Mouse (Mus musculus) spleen, postnatal 10 days (tissue): ENCODE results near the gene Col5a3.

Experiments
- DNase-seq, 2 experiments: peaks; one replicate each; pipeline ENCODE4 v3.0.0; 2021 to 2022; ENCODE audit warnings: low spot score in 2 of 2

Gene Col5a3

DNA sequence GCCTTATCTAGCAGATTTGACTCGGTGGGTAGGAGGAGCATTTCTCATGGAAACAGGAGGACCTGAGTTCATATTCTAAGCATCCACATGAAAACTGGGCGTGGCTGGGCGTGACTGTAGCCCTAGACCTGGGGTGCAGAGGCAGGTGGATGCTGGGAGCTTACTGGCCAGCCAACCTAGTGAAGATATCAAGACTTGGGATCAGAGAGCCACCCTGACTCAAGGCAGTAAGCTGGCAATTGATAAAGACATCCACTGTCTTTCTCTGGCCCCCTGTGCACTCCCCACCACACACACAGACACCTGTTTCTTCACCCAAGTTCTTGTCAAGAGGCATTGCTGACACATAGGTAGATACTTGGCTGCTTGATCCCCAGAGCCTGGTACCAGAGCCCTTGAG, 66.3 kb downstream of the Col5a3 start:
- DNase-seq = no peak

DNA sequence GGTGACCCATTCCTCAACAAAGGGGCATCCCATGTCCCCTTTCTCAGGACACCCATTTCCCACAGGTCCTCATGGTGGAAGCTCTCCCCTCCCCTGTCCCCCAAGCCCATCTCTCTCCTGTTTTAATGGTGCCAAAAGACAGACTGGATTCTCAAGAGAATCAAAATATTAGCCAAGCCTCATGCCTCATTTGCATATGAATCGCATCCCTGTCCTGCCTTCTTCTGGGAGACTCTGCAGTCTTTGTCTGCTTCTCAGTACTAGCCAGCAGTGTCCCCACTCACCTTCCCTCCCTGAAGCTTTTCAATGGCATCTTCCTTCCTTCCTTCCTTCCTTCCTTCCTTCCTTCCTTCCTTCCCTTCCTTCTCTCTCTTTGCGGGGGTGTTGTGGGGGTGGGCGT, 67.2 kb downstream of the Col5a3 start:
- no peak for DNase-seq

DNA sequence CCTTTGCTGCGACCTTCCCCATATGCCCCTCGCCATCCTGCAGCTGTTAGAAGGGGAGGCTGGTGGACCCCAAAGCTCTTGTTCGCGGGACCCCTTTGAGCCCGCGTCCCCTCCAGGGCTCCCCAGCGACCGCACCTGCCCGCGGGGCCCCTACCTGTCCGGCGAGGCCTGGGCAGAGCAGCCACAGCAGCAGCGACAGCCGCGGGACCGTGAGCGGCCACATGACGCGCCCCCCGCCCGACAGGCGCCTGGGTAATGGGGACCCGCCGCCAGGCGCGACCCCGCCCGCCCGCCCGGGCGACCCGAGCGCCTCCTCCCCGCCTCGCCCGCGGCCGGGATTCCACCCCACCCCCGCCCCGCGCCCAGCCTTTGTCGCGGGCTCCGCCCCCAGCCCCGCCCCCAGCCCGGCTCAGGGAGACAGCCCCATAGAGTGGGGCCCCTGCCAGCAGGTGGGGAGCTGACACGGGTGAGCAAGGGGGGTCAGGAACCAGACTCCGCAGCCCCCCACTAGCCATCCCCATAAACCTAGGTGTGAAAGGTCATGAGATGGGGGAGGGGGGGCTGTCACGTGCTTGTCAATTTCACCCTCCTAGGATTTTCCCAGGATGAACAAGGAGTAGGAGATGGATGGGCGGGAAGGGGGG, 68.7 kb downstream of the Col5a3 start, which contains the start of gene Olfm2:
Gene Olfm2, minus strand, starts transcription at position 333 of the 644 bp plus-strand sequence.
- DNase-seq = no peak

DNA sequence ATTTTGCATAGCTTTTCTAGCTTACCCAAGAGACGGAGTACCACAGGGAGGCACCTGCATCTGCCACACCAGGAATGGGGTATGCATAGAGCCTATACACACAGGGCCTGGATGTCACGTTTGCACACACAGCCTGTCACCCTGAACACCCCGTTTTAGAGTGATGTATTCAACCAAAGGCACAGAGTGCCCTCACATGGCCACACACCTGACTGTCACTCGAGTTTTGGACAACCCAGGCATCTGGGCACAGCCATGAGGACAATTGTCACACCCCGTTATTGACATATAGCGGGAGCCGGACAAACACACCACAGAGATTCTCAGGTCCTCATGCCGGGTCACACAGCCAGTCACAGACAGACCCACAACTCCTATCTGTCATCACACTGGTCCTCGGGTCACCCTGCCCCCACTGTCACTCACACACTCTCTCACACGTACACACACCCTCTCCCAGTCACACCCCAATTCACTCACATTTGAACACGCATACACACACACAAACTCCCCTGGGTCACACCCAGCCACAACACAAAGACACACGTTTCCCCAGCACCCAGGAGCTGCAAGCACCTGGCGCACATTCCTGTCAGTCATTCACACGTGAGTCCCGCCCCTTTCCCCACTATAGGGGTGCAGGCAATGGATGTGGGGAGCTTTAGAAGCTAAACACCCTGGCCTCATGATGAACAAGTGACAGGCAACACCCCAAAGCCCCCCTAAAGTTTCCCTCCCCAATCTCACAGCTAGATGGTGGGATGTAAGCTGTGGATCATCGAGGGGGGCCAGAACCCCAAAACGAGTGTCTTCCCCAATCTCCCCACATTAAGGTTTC, 69.5 kb downstream of the Col5a3 start:
- no peak for DNase-seq

DNA sequence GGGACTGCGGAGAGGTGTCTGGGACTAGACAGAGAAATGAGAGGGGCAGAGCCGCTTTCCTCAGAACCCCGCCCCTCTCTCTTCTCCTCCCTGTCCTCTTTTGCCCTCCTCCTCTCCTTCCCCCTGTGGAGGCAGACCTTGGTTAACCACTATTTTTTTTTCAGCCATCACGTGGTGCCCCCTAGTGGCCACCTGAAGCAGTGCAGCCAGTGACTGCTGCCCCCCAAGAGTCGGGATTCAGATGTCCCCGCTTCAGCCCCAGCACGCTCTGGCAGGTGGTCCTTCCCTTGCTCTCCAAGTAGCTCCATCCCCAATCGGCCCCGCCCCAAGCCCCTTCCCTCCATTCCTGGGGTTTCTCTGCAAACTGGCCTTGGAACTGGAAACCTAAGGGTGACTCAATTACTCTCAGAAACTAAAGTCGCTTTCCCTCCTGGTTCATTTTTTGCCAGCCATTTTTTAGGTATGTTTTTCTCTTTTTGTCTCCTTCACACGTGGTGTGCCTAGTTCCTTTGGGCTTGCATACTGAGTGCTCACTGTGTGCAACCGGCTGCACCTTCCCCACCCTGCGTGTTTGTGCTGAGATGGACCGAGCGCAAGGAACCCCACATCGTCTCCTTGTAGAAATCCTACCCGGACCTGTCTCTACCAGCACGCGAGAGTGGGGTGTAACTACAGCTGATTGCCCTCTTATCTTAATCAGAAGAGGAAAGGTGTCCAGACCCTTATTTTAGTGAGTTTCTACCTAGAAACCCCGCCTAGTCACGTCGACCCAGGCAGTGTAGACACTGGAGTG, 70.7 kb downstream of the Col5a3 start:
- peak in 1 of 2 experiments; percentile 46 for DNase-seq

DNA sequence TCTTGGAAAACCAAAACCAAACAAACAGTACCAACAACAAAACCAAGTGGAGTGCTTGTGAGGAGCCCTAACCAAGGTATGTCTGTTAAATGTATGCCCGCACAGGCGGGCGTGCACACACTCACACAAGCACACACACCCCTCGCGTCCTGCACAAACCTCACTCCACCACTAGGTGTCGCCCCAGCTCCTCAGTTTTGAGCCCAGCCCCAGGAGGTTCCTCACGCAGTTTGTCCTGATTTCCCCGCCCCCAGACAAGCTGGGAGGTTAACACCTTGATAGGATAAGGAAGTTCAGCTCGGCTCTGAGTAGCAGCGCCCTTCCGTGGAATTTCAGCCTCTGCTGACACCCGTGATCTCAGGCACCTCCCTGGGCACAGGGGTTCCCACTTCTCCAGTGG, 74.5 kb downstream of the Col5a3 start:
- DNase-seq = peak; percentile 64 to 81

DNA sequence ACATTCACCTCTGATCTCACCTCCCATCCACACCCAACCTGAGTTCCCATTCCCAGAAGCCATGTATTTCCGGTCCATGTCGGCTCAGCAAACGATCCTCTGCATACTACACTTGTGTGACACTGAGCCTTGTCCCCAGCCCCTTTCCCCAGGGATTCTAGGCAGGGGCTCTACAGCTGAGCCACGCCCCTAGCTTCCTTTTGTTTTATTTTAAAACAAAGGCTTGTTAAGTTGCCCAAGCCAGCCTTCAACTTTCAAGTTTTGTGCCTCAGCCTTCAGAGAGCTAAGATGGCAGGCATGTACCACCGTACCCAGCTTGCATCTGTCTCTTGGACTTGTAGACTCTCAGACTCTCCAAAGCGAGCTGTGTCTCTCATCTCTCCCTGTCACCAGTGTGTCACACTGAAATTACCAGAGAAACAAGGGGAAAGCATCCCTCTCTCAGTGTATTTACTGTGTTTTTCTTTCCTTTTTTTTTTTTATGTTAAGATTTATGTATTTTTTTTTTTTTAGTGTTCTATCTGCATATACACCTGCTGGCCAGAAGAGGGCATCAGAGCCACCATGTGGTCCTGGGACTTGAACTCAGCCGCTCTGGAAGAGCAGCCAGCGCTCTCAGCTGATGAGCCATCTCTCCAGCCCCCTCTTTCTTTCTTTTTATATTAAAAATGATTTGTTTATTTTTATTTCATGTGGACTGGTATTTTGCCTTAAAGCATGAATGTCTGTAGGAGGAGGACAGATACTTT, 76.4 kb downstream of the Col5a3 start:
- peak in 1 of 2 experiments; percentile 40 for DNase-seq

DNA sequence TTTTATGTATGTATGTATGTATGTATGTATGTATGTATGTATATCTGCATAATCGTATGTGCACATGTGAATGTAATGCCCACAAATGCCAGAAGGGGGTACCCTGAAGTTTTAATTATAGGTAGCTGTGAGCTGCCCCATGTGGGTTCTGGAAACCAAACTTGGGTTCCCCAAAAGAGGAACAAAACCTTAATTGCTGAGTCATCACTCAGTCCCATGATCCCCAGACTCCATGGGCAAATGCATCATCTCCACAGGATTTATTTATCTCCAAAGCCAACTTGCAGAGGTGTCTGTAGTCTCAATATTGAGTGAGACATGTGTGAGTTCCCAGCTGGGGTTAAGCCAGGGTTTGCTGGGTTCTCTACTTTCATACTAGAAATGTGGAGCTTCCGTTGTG, 77.6 kb downstream of the Col5a3 start:
- no peak for DNase-seq

DNA sequence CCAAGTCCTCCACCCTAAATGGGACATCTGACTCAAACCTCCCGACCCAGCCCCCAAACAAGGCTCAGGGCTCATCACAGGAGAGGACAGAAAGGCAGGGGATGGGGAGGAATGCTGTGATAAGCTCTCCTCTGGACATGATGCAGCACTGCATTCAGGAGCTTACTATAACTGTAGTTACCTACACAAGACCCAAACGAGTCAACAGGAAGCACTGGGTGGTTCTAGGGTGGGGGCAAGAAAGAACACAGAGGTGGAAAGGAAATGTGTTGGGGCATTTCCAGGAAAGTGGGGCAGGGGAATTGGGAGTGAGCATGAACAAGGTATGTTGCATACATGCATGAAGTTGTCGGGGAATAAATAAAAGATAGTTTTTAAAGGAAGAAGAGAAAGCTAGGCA, 80.2 kb downstream of the Col5a3 start:
- DNase-seq = no peak

DNA sequence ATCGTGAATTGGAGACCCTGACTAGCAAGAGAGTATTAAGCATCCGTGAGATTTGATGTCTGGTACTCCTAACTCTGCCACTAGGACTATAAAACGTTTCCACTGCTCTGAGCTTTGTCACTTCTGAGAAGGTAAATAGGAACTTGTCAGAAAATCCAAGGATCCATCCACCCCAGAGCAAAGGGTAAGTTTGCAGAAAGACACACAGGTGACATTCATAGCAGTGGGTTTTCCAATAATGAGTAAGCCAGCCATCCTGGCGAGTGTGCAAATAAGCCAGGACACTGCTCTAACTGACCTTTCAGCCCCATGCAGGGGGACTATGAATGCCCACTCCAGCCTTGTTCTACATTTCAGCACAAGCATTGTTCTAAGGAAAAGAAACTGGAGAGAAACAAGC, 83.1 kb downstream of the Col5a3 start:
- no peak for DNase-seq

DNA sequence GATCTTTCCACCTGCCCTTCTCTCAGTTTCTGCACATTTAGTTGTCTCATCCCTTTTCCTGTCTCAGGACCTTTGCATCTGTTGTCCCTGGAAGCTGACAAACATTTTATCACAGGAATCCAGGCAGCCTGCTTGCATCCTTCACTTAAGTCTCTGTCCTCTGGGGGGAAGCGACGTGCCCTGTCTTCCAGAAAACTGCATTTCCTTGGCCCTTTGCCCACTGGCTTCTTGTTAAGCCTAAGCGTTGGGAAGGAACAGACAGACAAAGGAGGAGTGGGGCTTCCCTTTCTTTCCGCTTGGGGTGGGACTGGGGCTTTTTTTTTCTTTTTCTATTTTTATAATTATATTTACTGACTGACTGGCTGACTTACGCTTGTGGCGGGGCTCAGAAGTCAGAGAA, 85.4 kb downstream of the Col5a3 start:
- DNase-seq = no peak

DNA sequence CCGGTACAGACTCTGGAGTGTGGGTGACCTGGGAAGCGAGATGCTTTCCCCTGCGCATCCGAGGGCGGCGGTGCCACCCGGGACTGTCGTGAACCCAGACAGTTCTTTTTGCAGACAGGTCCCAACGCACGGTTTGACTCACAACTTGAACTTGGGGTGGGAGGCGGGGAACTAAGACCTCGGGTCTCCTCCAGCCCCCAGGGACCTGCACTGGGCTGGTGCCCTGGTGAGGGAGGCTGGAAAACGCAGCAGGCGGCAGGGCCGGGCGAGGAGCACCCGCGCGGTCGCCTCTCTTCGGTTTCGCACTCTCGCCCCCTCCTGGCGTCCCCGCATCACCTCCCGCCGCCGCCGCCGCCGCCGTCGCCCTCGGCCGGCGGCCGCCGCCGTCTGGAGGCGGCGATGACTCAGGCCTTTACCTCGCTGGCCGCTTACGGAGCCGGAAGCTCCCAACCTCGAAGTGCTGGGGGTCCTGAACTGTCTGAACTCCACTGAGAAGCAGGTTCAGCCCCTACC, 87.2 kb downstream of the Col5a3 start:
- peak; percentile 9 to 60 for DNase-seq

DNA sequence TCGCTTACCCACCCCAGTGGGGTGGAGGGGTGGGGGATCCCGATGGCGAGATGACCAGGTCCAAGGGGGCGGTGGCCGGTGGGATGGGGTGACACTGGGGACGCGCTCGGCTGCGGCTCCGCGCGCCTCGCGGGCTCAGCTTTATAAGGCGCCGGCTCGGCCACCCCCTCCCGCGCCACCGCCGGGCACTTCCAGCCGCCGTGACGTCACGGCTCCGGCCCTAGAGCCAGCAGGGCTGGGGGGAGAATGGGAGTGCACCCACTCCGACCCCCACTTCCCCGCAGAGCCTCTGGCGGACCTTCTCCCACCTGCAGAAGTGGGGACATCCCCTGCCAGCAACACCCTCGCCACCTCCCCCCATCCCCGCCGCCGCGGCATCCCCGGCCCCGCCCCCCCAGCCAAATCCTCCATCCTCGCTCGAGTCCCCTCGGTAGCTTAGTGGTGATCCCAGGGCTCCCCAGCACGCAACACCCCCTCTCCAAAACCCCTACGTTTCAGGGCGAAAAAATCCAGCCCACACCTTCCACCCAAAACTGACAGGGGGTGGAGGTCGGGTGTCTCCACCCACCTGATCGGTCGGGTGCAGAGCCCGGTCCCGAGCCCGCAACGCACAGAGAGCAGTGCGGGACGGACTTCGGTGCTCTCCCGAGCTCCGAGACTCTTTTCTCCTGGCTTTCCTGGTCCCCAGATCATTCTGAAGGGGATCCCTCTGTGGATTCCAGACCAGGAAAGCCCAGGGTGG, 87.8 kb downstream of the Col5a3 start:
- no peak for DNase-seq

DNA sequence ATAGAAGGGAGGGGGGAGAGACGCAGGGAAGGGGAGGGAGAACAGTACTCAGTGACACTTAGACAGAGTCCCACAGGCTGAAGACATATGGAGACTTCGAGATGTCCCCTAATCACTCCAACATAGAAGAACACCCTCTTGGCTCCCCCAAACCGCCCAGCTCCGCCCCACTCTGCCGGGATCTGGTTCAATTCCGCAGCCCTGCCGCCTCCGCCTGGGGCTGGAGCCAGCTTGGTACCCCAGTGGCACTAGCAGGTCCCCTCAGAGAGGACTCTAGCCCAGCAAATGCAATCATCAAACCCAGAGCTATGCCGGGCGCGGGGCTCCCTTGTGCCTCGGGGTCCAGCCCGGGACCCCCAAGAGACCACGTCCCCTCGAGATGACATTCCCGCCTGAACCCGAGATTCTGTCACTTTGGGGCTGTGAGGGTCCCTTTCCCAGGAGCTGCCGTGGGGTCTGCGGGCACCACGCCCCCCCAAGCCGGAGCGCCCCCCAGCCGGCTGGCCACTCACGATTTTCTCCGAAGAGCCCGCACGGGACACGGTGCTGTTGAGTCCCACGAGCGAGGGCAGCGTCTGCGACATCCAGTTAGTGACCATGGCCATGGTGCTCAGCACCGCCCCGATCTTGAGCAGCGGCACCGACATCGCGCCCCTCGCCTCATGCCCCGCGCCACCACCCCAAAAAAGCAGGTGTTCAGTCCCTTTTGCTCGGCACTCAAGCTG, 88.6 kb downstream of the Col5a3 start:
- DNase-seq = no peak

DNA sequence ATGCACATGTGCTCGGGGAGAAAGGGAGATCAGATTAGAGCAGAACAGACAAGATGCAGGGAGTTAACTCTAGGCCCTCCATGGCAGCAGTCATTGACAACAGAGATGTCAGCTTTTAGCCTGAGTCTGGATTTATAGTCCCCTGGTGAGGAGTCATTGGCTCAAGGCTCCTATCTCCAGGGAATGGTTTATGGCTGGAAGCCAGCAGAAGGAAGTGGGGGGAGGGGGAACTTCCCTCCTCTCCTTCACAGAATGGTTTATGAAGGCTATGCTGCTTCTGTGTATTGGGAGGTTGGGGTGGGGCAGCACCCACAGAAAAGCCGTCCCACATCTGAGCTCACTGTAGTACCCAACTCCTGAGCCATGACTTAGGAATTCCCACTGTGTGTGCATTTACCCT, 93.3 kb downstream of the Col5a3 start:
- DNase-seq = no peak
